Mouse (Mus musculus) lung, embryonic 16.5 days (tissue): ENCODE results near the gene Alk. TPM values are rescaled to one million over a fixed set of nuclear protein-coding genes. Genes with fewer than 3 reads are reported as not detected.

Experiments used
- ATAC-seq: fragments of 200-750 bp; cut with Nextera tagmentation; 2 replicates; pipeline ENCODE4 v1.8.0; 2017; ENCODE audit warnings: low read depth, mild to moderate bottlenecking, moderate library complexity
- H3K27ac ChIP-seq: fragments of 300-500 bp; sonication (generic); 2 replicates; pipeline ENCODE4 v1.5.1; 2014; ENCODE audit warnings: mild to moderate bottlenecking, control low read depth, low read length
- H3K27me3 ChIP-seq: fragments of 300-500 bp; sonication (generic); 2 replicates; pipeline ENCODE4 v1.6.1; 2014; ENCODE audit warnings: low read depth, low read length, mixed read lengths; ENCODE audit not compliant: control insufficient read depth, insufficient read depth
- H3K36me3 ChIP-seq: fragments of 300-500 bp; sonication (generic); 2 replicates; pipeline ENCODE4 v1.6.1; 2014; ENCODE audit warnings: low read length; ENCODE audit not compliant: control insufficient read depth, insufficient read depth
- H3K4me1 ChIP-seq: fragments of 300-500 bp; sonication (generic); replicated peaks from 2 replicates; pipeline ENCODE4 v1.6.1; 2014; ENCODE audit warnings: low read length, mixed read lengths; ENCODE audit not compliant: control insufficient read depth, insufficient read depth
- H3K4me2 ChIP-seq: fragments of 300-500 bp; sonication (generic); 2 replicates; pipeline ENCODE4 v1.6.1; 2014; ENCODE audit warnings: low read depth, low read length, control low read depth
- H3K4me3 ChIP-seq: fragments of 300-500 bp; sonication (generic); 2 replicates; pipeline ENCODE4 v1.5.1; 2014; ENCODE audit warnings: mild to moderate bottlenecking, low read length, control low read depth
- H3K9ac ChIP-seq: fragments of 300-500 bp; sonication (generic); 2 replicates; pipeline ENCODE4 v1.6.1; 2014; ENCODE audit warnings: low read length, control low read depth
- H3K9me3 ChIP-seq: fragments of 300-500 bp; sonication (generic); 2 replicates; pipeline ENCODE4 v1.6.1; 2016; ENCODE audit warnings: low read length; ENCODE audit not compliant: control insufficient read depth
- WGBS: fragments of 180-500 bp; shearing (Covaris S2); extraction: QIAGEN DNeasy Blood & Tissue Kit; methylation state at CpG from one replicate; pipeline ENCODE4 v1.1.7; 2014; 5-methylcytosine and 5-hydroxymethylcytosine counted together
- polyA plus RNA-seq: library from polyadenylated mRNA; unstranded; fragments of >200 nt; fragmentation: Nextera tagmentation; extraction: Ambion mirVana; gene quantifications from 2 replicates; pipeline ENCODE4 v1.2.1, GENCODE M21; 2015

The Alk gene
- polyA plus RNA-seq, 1 experiment from 2014 or later, result not detected

- 48% methylated on average over 7 of the region's 7 CpGs for WGBS
- H3K4me2 ChIP-seq, result no peak overlapping the region
- no peak for ATAC-seq
- no peaks in the 10 kb centered on the region for H3K9me3 ChIP-seq
- no peak overlapping the region for H3K27ac ChIP-seq
- H3K4me1 ChIP-seq, result no peaks in the 10 kb centered on the region
- no peak overlapping the region for H3K9ac ChIP-seq
- H3K27me3 ChIP-seq, result no peaks in the 10 kb centered on the region
- H3K4me3 ChIP-seq, result no peak overlapping the region
- H3K36me3 ChIP-seq, result no peaks in the 10 kb centered on the region
These were observed 545.1 kb downstream of the Alk start for GRCm38 (mm10) chr17:72059312-72059711.

- Histone ChIP-seq H3K4me3 (no peak overlapping the region), H3K4me2 (no peak overlapping the region), H3K9ac (no peak overlapping the region), H3K36me3 (no peaks in the 10 kb centered on the region), H3K27me3 (no peaks in the 10 kb centered on the region), H3K27ac (no peak overlapping the region), H3K9me3 (no peaks in the 10 kb centered on the region), H3K4me1 (no peaks in the 10 kb centered on the region)
- ATAC-seq, result no peak
- 98% methylated on average over 2 of the region's 2 CpGs for WGBS
These were observed 558.8 kb downstream of the Alk start for GRCm38 (mm10) chr17:72045671-72046070.

GRCm38 (mm10) chr17:72043667-72044390 is 560.6 kb downstream of the Alk start:
- Histone ChIP-seq H3K36me3 (no peaks in the 10 kb centered on the region), H3K4me3 (no peak overlapping the region), H3K9me3 (no peaks in the 10 kb centered on the region), H3K27me3 (no peaks in the 10 kb centered on the region), H3K9ac (no peak overlapping the region), H3K27ac (no peak overlapping the region), H3K4me2 (no peak overlapping the region), H3K4me1 (no peaks in the 10 kb centered on the region)
- 78% methylated on average over 11 of the region's 11 CpGs for WGBS
- no peak for ATAC-seq

- H3K9me3 ChIP-seq, result no peaks in the 10 kb centered on the region
- H3K27ac ChIP-seq, result no peak overlapping the region
- 62% methylated on average over 9 of the region's 9 CpGs for WGBS
- H3K36me3 ChIP-seq, result no peaks in the 10 kb centered on the region
- H3K9ac ChIP-seq, result no peak overlapping the region
- peak; percentile 49; the same call in 1 of the 2 replicates for ATAC-seq
- H3K4me1 ChIP-seq, result no peaks in the 10 kb centered on the region
- H3K4me3 ChIP-seq, result no peak overlapping the region
- H3K27me3 ChIP-seq, result no peaks in the 10 kb centered on the region
- H3K4me2 ChIP-seq, result no peak overlapping the region
These were observed 561.3 kb downstream of the Alk start for GRCm38 (mm10) chr17:72043001-72043666.

GRCm38 (mm10) chr17:72039176-72039948 is 565.1 kb downstream of the Alk start:
- Histone ChIP-seq H3K4me2 (no peak overlapping the region), H3K27ac (no peak overlapping the region), H3K27me3 (no peaks in the 10 kb centered on the region), H3K4me3 (no peak overlapping the region), H3K36me3 (no peaks in the 10 kb centered on the region), H3K4me1 (no peaks in the 10 kb centered on the region), H3K9me3 (no peaks in the 10 kb centered on the region), H3K9ac (no peak overlapping the region)
- 75% methylated on average over 7 of the region's 7 CpGs for WGBS
- no peak for ATAC-seq

GRCm38 (mm10) chr17:72038371-72038770 is 566.1 kb downstream of the Alk start:
- H3K4me2 ChIP-seq, result no peak overlapping the region
- H3K4me1 ChIP-seq, result no peaks in the 10 kb centered on the region
- H3K27ac ChIP-seq, result no peak overlapping the region
- H3K36me3 ChIP-seq, result no peaks in the 10 kb centered on the region
- WGBS, result 76% methylated on average over 5 of the region's 5 CpGs
- H3K9ac ChIP-seq, result no peak overlapping the region
- H3K4me3 ChIP-seq, result no peak overlapping the region
- H3K9me3 ChIP-seq, result no peaks in the 10 kb centered on the region
- H3K27me3 ChIP-seq, result no peaks in the 10 kb centered on the region
- no peak for ATAC-seq

- Histone ChIP-seq H3K9ac (no peak overlapping the region), H3K4me3 (no peak overlapping the region), H3K4me1 (no peaks in the 10 kb centered on the region), H3K9me3 (no peaks in the 10 kb centered on the region), H3K27me3 (no peaks in the 10 kb centered on the region), H3K36me3 (no peaks in the 10 kb centered on the region), H3K27ac (no peak overlapping the region), H3K4me2 (no peak overlapping the region)
- WGBS, result 67% methylated on average over 7 of the region's 7 CpGs
- no peak for ATAC-seq
These were observed 573.8 kb downstream of the Alk start for GRCm38 (mm10) chr17:72030672-72031071.

GRCm38 (mm10) chr17:72023323-72023722 is 581.1 kb downstream of the Alk start:
- 40% methylated on average over 9 of the region's 9 CpGs for WGBS
- ATAC-seq, result no peak
- Histone ChIP-seq H3K27ac (no peak overlapping the region), H3K27me3 (no peaks in the 10 kb centered on the region), H3K4me2 (no peak overlapping the region), H3K4me3 (no peak overlapping the region), H3K9me3 (no peaks in the 10 kb centered on the region), H3K4me1 (no peaks in the 10 kb centered on the region), H3K36me3 (no peaks in the 10 kb centered on the region), H3K9ac (no peak overlapping the region)
